Mouse (Mus musculus): ENCODE measurements around the gene Rsbn1l.

DNA sequence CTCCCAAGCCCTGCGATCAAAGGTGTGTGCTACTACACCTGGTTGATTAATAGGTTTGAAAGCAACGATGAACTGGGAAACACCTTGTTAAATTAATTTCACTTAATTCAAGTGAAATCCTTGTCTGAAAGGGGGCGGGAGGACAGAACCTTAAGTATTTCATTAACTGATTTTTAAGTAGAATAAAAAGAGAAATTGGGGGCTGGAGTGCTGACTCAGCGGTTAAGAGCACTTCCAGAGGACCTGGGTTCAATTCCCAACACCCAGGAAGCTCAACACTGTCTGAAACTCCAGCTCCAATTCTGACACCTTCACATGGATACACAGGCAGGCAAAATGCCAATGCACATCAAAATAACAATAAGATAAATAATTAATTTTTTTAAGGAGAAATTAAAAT is 37.2 kb downstream of the Rsbn1l start:
- TF ChIP-seq EP300 (IDR thresholded peaks at IDR 0.05; ENCODE audit: insufficient read depth, low read depth, low read length) (no peak), CTCF (IDR thresholded peaks at IDR 0.05; ENCODE audit: low read depth, low read length) (no peak)

Measured in ES-Bruce4 (cell line).